Mouse (Mus musculus) thymus, adult 18-20 months (tissue): ENCODE results near the gene Col25a1.

Source experiments
- DNase-seq, 2 experiments: peaks; one replicate each; pipeline ENCODE4 v3.0.0; 2022; ENCODE audit warnings: mixed read lengths in 2 of 2

Gene Col25a1

DNA sequence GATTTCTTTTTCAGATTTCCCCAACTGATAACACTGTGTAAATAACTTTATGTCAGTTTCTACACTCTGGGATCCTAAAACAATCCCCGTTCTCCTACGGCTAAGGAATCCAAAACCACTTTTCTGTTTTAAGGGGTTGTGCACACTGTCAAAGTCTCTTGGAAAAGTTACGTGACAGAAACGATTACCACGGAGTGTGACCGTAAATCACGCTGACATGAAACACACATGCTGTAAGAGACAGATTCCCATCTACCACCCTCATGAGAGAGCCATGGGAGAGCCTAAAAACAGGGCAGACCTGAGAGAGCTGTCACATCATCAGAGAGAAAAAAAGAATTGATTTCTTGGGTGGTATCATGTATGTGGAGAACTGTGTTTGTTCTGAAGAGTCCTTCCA, 342.7 kb downstream of the Col25a1 start:
- DNase-seq = no peak

- DNase-seq = no peak
These were observed 351.2 kb downstream of the Col25a1 start for GRCm38 (mm10) chr3:130482513-130482912.

DNA sequence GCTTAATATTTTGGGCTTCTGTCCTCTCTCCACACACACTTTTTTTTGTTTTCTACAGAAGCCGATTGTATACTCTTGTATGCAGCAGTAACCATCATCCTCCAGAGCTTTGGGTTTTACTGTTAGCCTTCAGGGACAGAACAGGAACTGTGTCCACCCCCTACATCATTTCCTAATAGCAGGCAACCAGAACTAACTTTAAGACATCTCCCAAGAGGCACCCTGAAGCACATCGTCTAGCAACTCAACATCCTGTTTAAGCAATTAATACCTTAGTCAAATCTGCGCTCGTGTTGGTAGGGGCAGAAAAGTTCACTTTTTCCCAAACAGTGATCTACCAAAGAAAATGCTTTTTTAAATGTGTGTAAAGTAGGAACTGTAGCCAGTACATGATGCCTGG, 357.5 kb downstream of the Col25a1 start:
- no peak for DNase-seq

GRCm38 (mm10) chr3:130494192-130494591, 362.9 kb downstream of the Col25a1 start:
- DNase-seq = no peak

GRCm38 (mm10) chr3:130494665-130495396, 363.5 kb downstream of the Col25a1 start:
- DNase-seq = no peak

DNA sequence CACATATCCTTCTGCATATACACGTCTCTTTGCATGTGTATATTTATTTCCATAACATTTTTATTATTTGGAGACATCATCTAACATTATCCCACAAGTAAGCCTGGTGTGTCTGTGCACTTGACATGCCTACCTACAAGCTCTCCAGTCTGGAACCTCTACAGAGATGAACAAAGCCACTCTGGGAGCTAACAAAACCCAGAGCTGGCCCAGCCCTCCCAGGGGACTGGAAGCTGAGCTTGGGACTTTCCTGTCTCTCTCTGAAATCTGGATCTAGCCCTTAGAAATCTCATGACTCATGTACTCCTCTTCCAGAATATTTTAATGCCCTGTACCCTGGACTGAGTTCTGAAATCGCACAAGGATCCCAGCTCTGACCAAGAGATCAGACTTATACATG, 365.7 kb downstream of the Col25a1 start:
- DNase-seq = no peak

GRCm38 (mm10) chr3:130501713-130502112, 370.4 kb downstream of the Col25a1 start:
- no peak for DNase-seq

- DNase-seq = no peak
These were observed 377.0 kb downstream of the Col25a1 start for GRCm38 (mm10) chr3:130508330-130508729.

GRCm38 (mm10) chr3:130518457-130518879, 387.2 kb downstream of the Col25a1 start:
- DNase-seq = no peak

GRCm38 (mm10) chr3:130521834-130522476, 390.7 kb downstream of the Col25a1 start:
- no peak for DNase-seq

- DNase-seq = no peak
These were observed 391.7 kb downstream of the Col25a1 start for GRCm38 (mm10) chr3:130523019-130523418.

- DNase-seq = no peak
These were observed 393.3 kb downstream of the Col25a1 start for GRCm38 (mm10) chr3:130524367-130525137.

DNA sequence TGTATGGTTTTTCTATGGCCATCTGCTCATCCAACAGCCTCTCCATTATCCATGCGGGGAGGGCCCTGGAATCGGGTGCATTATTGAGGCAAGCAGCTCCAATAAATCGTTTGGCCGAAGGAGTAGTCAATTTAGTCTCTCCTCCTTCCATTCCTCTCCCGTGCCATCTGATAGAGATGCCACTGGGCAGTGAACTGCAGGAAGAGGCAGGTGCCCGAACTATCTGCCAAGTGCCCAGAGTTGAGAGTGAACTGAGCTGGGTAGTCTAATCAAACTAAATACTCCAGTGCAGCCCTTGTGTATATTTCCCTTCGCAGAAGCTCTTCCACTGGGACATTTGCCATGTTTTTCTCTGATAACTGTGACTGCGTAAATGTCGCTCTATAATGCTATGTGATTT, 403.7 kb downstream of the Col25a1 start:
- DNase-seq = no peak

- no peak for DNase-seq
These were observed 410.2 kb downstream of the Col25a1 start for GRCm38 (mm10) chr3:130541541-130541940.

DNA sequence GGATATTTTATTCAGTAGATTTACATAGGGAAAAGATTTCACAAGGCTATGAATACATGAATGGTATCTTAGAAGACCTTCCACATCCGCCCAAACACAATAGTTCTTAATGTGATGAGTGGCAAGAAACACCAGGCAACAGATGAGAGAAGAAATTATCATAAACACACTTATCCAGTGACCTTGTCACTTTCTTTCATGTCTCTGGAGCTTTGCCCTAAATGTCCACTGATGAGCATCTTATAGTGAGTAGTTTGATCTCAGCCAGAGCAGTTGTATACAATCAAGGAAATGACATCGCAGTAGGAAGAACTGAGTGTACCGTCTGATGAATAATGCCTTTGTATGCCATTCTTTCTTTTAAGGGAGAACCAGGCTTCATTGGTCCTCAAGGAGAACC, 414.7 kb downstream of the Col25a1 start:
- DNase-seq = no peak

GRCm38 (mm10) chr3:130549066-130549465, 417.8 kb downstream of the Col25a1 start:
- DNase-seq = no peak

GRCm38 (mm10) chr3:130556263-130556662, 425.0 kb downstream of the Col25a1 start:
- no peak for DNase-seq

GRCm38 (mm10) chr3:130565586-130565985, 434.3 kb downstream of the Col25a1 start:
- DNase-seq = no peak

- DNase-seq = no peak
These were observed 437.2 kb downstream of the Col25a1 start for GRCm38 (mm10) chr3:130568331-130569095.

DNA sequence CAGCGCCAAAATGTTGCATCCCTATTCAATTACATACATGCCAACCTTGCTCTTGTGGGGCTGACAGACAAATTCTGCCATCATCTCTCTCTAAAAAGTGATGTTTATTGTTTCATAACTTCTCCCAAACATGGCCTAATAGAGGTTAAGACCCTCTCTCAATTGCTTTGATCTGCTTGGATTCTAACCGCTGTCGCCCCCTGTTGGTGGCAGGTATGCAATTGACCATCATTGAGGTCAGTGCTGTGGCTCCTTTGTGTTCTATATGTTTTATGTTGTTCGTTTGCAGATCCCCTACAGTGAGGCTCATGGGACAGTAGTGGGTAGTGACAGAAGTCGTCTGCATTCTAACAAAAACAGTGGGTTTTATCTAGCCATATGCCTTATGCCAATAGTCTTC, 441.9 kb downstream of the Col25a1 start:
- no peak for DNase-seq

DNA sequence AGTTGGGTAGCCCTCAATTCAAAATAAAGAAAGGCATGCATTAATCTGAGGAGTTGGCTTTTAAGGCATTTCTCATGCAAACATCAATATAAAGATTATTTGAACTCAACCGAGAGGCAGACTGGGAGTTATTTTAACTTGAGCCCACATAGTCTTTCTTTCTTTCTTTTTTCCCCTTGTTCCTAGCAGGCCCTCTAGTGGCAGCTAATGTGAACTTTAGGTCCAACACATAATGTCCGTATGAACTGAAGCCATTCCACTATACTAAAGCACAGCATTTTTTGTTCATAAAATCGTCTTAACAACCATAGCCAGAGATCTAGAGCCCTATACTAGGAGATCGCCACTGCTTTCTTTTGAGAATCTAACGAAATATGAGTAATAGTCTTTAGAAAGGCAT, 443.4 kb downstream of the Col25a1 start:
- no peak for DNase-seq

DNA sequence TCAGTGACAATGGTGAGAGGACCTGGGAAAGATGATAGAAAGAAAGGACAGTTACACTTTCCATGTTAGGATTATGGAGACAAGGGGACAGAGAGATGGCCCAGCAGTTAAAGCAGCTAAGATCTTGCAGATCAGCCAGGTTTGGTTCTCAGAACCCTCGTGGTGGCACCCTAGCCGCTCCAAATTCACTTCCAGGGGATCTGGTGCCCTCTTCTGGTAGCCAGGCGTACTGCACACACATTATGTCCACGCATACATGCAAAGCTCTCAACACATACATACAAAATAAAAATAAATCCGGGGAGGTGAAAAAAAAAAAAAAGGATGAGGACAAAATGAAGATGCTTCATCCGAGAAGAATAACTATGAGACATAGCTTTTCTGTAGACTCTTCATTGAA, 445.4 kb downstream of the Col25a1 start:
- no peak for DNase-seq

- no peak for DNase-seq
These were observed 448.2 kb downstream of the Col25a1 start for GRCm38 (mm10) chr3:130579501-130579900.
